Mouse (Mus musculus) stomach, postnatal 0 days (tissue): ENCODE data around the gene Ddi2.

Experiments used
- CTCF ChIP-seq: IDR thresholded peaks from 2 replicates; pipeline ENCODE4 v1.5.1; 2016; ENCODE audit warnings: antibody characterized with exemption, low read depth, mild to moderate bottlenecking, moderate library complexity
- EP300 ChIP-seq: optimal IDR thresholded peaks from 2 replicates; pipeline ENCODE3; 2016; ENCODE audit warnings: antibody characterized with exemption

DNA sequence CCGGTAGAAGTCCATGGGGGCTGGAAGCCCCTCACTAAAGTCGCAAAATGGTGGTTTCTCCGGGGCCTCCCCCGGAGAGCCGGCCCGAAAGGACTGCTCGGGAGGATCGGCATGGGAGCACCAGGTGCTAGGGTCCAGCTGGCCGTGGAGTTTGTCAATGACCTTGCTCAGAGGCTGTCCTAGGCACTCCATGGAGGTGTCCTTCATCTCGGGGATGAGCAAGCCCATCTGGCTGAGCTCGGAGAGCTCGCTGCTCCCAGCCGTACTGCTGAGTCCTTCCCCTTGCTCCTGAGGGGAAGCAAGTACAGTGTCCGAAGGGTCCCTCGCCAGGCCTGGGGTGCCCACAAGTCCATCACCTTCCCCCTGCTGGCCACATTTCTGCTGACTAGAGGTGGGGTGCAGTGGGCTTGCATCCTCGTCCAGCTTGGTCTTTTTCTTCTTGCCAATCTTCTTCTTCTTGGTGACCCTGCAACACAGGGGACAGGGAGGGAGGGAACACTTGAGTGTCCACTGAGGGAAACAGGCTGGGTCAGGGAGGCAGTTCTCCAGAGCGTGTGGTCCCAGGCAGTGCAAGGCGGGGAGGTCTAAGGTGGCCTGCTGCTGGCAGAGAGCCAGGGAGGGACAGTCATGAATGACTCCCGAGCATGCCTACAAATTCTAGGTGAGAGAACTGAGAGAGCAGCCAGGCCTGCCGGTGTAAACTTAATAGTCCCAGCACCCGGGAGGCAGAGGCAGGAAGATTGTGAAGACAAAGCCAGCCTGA is 90.9 kb downstream of the Ddi2 start:
- TF ChIP-seq CTCF (no peak), EP300 (no peak)
